Mouse (Mus musculus) right cerebral cortex, adult 2 months (tissue): ENCODE data around the gene Zfp46.

Experiments
- DNase-seq, 2 experiments: peaks; one replicate each; pipeline ENCODE4 v3.0.0; 2021 to 2022; ENCODE audit warnings: low spot score in 2 of 2

The Zfp46 gene

GRCm38 (mm10) chr4:136284455-136284854 lies at the start of gene Zfp46:
Gene Zfp46 (plus strand): TSS chr4:136284683.
- DNase-seq: peak; percentile 88 to 93

- DNase-seq: no peak
Measured at GRCm38 (mm10) chr4:136238669-136239068, 45.8 kb upstream of the Zfp46 start.

- no peak for DNase-seq
Measured at GRCm38 (mm10) chr4:136239111-136239510, 45.4 kb upstream of the Zfp46 start.

- peak; percentile 81 to 84 for DNase-seq
Measured at GRCm38 (mm10) chr4:136239622-136240021, 44.9 kb upstream of the Zfp46 start.

GRCm38 (mm10) chr4:136240123-136240522 lies 44.4 kb upstream of the Zfp46 start:
- DNase-seq: no peak

- DNase-seq: no peak
Measured at GRCm38 (mm10) chr4:136240955-136241354, 43.5 kb upstream of the Zfp46 start.

- peak in 1 of 2 experiments; percentile 31 for DNase-seq
Measured at GRCm38 (mm10) chr4:136242065-136242703, 42.3 kb upstream of the Zfp46 start.

- DNase-seq: no peak
Measured at GRCm38 (mm10) chr4:136242728-136243127, 41.8 kb upstream of the Zfp46 start.

- no peak for DNase-seq
Measured at GRCm38 (mm10) chr4:136244208-136244607, 40.3 kb upstream of the Zfp46 start.

- DNase-seq: no peak
Measured at GRCm38 (mm10) chr4:136245681-136246080, 38.8 kb upstream of the Zfp46 start.

GRCm38 (mm10) chr4:136246568-136246969 lies 37.9 kb upstream of the Zfp46 start:
- DNase-seq: no peak

GRCm38 (mm10) chr4:136247386-136247728 lies 37.1 kb upstream of the Zfp46 start:
- no peak for DNase-seq

GRCm38 (mm10) chr4:136247729-136248463 lies 36.6 kb upstream of the Zfp46 start, which contains the start of gene Tcea3:
Gene Tcea3 (plus strand): TSS chr4:136247729.
- DNase-seq: no peak

- DNase-seq: no peak
Measured at GRCm38 (mm10) chr4:136248464-136249331, 35.8 kb upstream of the Zfp46 start.

GRCm38 (mm10) chr4:136249332-136249647 lies 35.2 kb upstream of the Zfp46 start:
- no peak for DNase-seq

GRCm38 (mm10) chr4:136249780-136250179 lies 34.7 kb upstream of the Zfp46 start:
- no peak for DNase-seq

- no peak for DNase-seq
Measured at GRCm38 (mm10) chr4:136255919-136256318, 28.6 kb upstream of the Zfp46 start.

GRCm38 (mm10) chr4:136256696-136257095 lies 27.8 kb upstream of the Zfp46 start:
- DNase-seq: no peak

GRCm38 (mm10) chr4:136259916-136260315 lies 24.6 kb upstream of the Zfp46 start:
- no peak for DNase-seq

- peak; percentile 85 to 86 for DNase-seq
Measured at GRCm38 (mm10) chr4:136260491-136261180, 23.8 kb upstream of the Zfp46 start.

- DNase-seq: no peak
Measured at GRCm38 (mm10) chr4:136261912-136262311, 22.6 kb upstream of the Zfp46 start.

GRCm38 (mm10) chr4:136263555-136263954 lies 20.9 kb upstream of the Zfp46 start:
- DNase-seq: no peak
